Comparison of ENCODE assay signal across 9 mouse cellular contexts in the genomic region with DNA sequence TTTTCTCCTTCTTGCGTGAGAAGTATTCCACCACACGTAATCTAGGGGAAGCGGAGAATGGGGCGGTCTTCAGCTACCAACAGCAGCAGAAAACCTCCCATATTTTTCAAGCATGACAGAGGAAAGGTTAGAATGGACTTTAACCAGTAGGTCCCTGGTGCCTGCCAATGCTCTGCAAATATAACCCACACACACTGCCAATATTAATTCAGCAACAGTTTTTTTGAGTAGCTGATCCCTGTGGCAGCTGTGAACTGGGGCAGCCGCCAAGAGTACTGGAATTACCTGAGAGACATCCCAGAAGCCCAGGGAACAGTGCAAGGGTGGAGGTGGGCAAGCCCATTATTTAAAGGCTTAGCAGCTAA.
DNase-seq lines count a peak whose midpoint lies in the region; TF ChIP-seq lines count a peak whose summit lies in the region.
"Had no signal": no experiment of that assay in that cellular context is flagged by ENCODE, and none has a peak within 500 bp of the region (broad histone marks: within the 10 kb centered on the region; RNA-seq: fewer than 3 reads in every experiment).

No protein-coding gene starts in this region.

- peak overlapping the region; percentile 62 for H3K4me2 ChIP-seq in myocyte (ENCODE audit: low read depth)
- H3K4me2 ChIP-seq: heart, embryonic 13.5 days had no signal

- H3K4me3 ChIP-seq in myocyte, result no peak overlapping the region
- H3K4me3 ChIP-seq: heart, embryonic 13.5 days had no signal

- TF ChIP-seq POLR2A in myocyte (IDR thresholded peaks at IDR 0.05; ENCODE audit: insufficient read length, low read depth), result no peak

- no peak overlapping the region for H3ac ChIP-seq in myocyte (ENCODE audit: control insufficient read depth, insufficient read length)

- H3K79me2 ChIP-seq in myocyte (ENCODE audit: control insufficient read depth, insufficient read depth), result no peaks in the 10 kb centered on the region

- peak; percentile 11 for DNase-seq in left cerebral cortex, postnatal 4 days
- DNase-seq in left cerebral cortex, adult 11 months (ENCODE audit: low spot score), result no peak
- DNase-seq in gastrocnemius, postnatal 14 days, result peak; percentile 76
- DNase-seq in kidney, adult 9 months, result peak; percentile 89
- DNase-seq in layer of hippocampus, adult 8-10 months (ENCODE audit: low spot score in 2 of 2), result no peak
- DNase-seq in embryo, embryonic 10.5 days (ENCODE audit: low spot score), result no peak
- no peak for DNase-seq in embryo, embryonic 10 days (ENCODE audit: low spot score)

- intact Hi-C loops in left cerebral cortex, postnatal 4 days (cut with DNase I), result no loop called here
- intact Hi-C loops in gastrocnemius, postnatal 14 days (cut with DNase I; ENCODE audit: low total_unique reads), result no loop called here

- H3K36me3 ChIP-seq in myocyte (ENCODE audit: control insufficient read depth, insufficient read depth), result no peaks in the 10 kb centered on the region
- H3K36me3 ChIP-seq: heart, embryonic 13.5 days had no signal

- no peaks in the 10 kb centered on the region for H3K27me3 ChIP-seq in myocyte (ENCODE audit: control insufficient read depth, insufficient read depth, insufficient read length)
- H3K27me3 ChIP-seq: heart, embryonic 13.5 days had no signal

TF ChIP-seq in myocyte, 11 proteins besides CTCF, POLR2A, EP300 and RAD21:
- TF ChIP-seq USF1 (IDR thresholded peaks at IDR 0.05; ENCODE audit: low read depth) (no peak), E2F4 (IDR thresholded peaks at IDR 0.05; ENCODE audit: insufficient read depth) (no peak), CEBPB (IDR thresholded peaks at IDR 0.05; ENCODE audit: insufficient read depth, poor library complexity, severe bottlenecking) (no peak), REST (IDR thresholded peaks at IDR 0.05; ENCODE audit: insufficient read depth, insufficient read length) (no peak), MYOG (IDR thresholded peaks at IDR 0.05; ENCODE audit: control insufficient read depth in 1 of 3, insufficient read depth in 1 of 3, insufficient read length in 2 of 3, low read depth in 2 of 3) (peak in 1 of 3 experiments; percentile 17), TCF3 (IDR thresholded peaks at IDR 0.05; ENCODE audit: insufficient read length, low read depth) (no peak), MAX (IDR thresholded peaks at IDR 0.05; ENCODE audit: low read depth) (no peak), POLR2AphosphoS2 (IDR thresholded peaks at IDR 0.05; ENCODE audit: insufficient read length, low read depth) (no peak), MYOD1 (IDR thresholded peaks at IDR 0.05; ENCODE audit: control insufficient read depth in 1 of 3, insufficient read length in 2 of 3, low read depth in 2 of 3) (peak in 1 of 3 experiments; percentile 15), TCF12 (IDR thresholded peaks at IDR 0.05; ENCODE audit: insufficient read depth, poor library complexity, severe bottlenecking) (no peak)

Comparison
In these comparisons a context has a peak if more than half of its experiments do, and no peak if none do; other contexts are left out.
1. DNase-seq: peak in left cerebral cortex, postnatal 4 days (single experiment), gastrocnemius, postnatal 14 days (single experiment) and kidney, adult 9 months (single experiment); none in left cerebral cortex, adult 11 months (single experiment), layer of hippocampus, adult 8-10 months (0 of 2), embryo, embryonic 10.5 days (single experiment) and embryo, embryonic 10 days (single experiment).